Mouse (Mus musculus) thymus, postnatal 10 days (tissue): ENCODE data around the gene Tssk3.
"Not testable (repeated sequence)": the region's sequence is repeated elsewhere in the genome, so short reads cannot be mapped to it uniquely, and the experiment has no call there.

Source experiments
- DNase-seq, 2 experiments: peaks; one replicate each; pipeline ENCODE4 v3.0.0; 2021; ENCODE audit warnings: low spot score in 2 of 2

Gene Tssk3

DNA sequence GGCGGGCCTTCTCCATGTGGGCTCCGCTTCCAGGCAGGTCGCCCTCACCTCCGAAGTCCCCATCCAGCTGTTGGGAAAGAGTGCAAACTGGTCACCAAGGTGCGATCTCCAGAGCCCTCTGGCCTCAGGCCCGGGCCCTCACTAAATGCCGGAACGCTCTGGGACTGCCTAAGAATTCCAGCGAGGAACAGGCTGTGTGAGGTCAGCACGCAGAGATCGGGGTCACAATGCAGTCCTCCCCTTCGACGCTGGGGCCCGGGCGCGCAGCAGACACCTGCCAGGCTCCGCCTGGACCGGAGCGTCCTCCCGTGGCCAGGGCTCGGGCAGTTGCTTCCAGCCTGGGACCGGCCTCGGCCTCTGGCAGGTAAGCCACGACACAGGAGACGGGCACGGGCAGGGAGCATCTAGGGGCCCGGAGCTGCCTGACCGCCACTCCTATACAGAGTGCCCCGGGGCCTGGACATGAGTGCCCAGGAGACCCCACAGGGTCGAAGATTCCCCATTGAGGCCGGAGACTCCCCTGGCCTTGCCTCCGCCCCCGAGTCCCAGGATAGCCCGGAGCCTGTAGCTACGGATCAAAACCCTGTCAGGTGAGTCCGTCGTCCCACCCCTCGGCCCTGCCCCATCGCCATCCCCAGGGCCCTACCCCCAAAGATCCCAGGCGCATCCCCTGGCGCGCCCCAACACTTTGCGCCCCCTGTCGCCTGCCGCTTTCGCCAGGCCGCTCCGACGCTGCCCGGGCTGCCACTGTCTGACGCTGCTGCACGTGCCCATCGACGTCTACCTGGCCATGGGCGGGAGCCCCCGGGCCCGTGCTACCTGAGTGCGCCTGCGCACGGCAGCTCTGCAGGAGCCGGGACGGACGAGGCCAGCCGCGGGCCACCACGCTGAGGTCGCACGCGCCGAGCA, at the start of gene Tssk3, which contains the start of gene Fam229a:
Gene Tssk3, minus strand, starts transcription at position 51 of the 909 bp plus-strand sequence.
Gene Fam229a, plus strand, starts transcription at position 219 of the 909 bp plus-strand sequence.
- peak in 1 of 2 experiments; percentile 27 for DNase-seq

DNA sequence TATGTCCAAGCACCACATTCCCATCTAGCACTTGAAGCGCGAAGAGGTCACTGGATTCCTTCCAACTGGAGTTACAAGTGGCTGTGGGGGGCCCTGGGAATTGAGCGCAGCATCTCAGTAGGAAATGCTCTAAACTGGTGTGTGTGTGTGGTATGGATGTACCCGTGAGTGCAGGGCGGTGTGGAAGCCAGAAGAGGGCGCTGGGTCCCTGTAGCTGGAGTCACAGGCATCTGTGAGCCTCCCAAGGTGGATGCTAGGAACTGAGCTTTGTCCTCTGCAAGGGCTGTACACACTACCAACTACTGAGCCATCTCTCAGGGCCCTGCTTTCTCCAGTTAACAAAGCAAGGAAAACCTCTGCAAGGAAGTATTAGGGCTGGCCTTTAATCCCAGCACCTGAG, 49.2 kb upstream of the Tssk3 start:
- DNase-seq = peak; percentile 40 to 58

DNA sequence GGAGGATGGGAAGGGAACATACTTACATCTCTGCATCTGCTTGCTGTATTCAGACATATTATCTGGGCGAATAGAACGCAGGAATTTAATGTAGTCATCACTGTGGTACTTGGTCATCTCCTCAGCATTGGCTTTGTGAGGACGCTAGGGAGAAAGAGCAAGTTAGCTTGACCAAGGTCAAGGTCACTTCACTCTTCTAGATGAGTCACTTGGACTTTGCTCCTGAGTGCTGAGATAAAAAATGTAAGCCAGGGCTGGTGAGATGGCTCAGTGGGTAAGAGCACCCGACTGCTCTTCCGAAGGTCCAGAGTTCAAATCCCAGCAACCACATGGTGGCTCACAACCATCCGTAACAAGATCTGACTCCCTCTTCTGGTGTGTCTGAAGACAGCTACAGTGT, 38.1 kb upstream of the Tssk3 start:
- not testable (repeated sequence) for DNase-seq

DNA sequence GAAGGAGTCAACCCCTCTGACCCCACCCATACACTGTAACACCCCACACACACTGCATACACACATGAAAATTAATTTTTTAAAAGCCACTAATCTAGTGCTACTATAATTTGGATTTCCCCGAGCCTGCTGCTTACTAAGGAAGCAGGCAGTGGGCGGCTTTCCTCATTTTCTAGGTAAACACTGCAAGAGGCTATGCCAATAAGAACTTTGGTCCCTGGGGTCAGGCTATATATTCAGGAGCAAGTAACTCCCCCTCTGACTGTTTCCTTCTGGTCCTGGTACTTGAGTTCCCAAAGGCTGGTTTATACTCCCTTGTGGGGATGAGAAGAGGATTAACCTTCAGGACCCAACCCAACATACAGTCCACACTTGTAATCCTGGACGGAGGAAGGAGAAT, 35.1 kb upstream of the Tssk3 start:
- DNase-seq = no peak

DNA sequence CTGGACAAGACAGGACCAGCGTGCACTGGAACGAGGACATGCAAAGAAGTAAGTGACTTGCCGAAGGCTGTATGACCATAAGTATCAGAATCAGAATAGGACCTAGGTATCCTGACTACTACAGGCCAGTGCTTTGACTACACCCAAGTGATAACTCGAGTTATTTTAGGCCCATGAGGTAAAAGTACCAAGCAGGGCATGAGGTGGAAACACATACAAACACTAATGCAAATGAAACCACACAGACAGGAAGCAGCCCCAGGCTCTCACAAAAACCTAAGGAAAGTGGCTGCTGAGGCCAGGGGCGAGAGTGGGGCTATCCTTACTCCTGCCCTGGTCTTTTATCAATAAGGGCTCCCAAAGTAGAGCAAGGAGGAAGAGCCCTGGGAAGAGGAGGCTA, 34.5 kb upstream of the Tssk3 start:
- DNase-seq = no peak

DNA sequence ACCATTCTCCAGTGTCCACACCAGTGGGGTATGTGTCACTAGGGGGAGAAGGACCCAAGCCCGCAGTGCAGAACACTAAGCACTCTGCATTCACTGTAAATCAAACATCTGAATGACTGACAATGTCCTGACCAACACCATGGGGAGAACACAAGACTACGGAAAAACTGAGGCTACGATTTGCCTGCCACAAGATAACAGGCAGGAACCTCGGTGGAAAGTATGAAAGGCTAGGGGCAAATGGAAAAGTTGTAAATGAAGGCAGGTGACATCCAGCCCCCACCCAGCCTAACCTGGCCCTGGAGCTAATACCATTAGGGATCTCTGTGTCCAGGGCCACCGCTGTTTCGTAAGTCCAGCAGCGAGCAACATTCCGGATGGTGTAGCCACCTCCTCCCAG, 27.7 kb upstream of the Tssk3 start:
- DNase-seq = no peak

DNA sequence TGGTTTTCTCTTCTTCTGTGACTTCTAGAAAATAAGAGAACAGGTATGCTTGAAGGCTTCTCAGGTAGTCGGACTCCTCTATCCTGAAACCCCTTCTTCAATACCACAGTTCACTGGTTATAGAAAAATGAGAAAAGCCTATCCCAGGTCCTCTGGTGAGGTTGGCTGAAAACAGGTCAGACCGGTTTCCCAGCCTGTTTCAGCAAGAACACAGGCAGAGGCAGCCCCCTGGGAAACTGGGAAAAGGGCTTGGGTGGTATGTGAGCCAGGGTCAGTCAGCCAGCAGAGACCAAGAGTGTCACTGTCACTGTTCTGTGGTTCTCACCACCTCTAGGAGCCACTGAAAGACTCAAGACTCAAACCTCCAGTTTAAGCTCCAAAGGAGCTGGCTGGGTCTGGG, 26.1 kb upstream of the Tssk3 start:
- no peak for DNase-seq

DNA sequence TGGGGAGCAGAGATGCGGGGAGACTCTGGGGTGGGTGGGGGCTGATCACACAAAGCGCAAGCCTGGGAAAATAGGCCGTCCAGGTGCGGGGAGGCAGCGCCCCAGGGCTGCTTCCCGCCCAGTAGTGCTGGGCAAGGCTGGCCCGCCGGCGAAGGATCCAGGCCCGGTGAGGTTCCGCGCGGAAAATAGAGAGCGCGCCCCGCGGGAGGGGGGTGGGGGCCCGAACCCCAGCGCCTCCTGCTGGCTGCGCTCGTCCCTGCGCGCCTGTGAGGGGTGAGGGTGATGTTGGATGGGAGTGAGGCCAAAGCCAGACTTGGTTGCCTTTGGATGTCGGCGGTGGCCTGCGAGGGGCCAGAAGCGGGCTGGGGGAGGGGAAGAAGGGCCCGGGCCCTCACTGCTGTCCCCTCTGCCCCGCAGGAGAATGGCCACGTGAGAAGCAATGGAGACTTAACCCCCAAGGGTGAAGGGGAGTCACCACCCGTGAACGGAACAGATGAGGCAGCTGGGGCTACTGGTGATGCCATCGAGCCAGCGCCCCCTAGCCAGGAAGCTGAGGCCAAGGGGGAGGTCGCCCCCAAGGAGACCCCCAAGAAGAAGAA, 23.6 kb upstream of the Tssk3 start:
- peak; percentile 59 to 84 for DNase-seq

DNA sequence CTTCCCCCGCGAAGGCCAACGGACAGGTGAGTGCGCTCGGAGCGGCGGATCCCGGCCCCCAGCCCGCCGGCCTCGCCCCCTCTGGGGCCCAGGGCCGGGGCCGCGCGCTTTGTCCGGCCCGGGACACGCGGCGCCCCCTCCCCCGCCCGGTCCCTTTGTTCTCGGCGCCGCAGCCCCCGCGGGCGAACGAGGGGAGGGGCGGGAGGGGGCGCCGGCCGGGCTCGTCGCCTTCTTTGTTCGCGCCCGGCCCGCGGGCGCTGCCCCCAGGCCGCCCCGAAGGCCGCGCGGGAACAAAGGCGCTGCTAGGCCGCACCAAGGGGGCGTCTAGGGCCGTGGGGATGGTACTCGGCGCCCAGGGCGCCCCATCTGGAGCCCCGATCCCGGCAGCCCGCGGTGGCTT, 23.1 kb upstream of the Tssk3 start:
- no peak for DNase-seq

DNA sequence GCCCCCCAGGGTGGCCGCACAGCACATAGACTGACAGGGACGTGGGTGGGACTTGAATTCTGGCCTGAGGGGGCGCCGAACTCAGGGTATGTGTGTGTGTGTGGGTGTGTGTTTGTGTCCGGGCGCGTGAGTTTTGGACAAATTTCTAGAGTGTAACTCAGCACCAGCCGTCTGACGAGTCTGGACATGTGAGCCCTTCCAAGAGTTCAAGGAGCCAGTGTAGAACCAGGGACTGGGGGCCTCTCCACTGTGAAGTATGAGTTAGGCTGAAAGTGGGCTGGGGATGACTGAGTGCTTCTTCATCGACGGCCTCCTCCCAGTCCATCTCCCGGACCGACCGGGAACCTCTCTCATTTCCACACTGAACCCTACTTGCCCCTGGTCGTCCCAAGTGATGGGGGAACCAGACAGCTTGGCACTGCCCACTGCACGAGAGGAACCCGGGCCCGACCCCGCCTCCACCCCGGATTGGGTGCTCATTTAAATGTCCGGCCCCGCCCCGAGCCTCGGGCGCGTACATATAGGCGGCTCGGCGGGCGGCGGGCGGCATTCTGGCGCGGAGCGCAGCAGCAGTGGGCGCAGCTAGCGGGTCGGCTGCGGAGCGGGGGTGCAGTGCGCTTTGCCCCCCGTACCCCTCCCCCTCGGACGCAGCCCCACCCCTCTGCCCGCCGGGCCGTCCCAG, 22.4 kb upstream of the Tssk3 start, which contains the start of gene Marcksl1:
Gene Marcksl1, plus strand, starts transcription at position 496 of the 682 bp plus-strand sequence.
- peak; percentile 91 to 95 for DNase-seq

DNA sequence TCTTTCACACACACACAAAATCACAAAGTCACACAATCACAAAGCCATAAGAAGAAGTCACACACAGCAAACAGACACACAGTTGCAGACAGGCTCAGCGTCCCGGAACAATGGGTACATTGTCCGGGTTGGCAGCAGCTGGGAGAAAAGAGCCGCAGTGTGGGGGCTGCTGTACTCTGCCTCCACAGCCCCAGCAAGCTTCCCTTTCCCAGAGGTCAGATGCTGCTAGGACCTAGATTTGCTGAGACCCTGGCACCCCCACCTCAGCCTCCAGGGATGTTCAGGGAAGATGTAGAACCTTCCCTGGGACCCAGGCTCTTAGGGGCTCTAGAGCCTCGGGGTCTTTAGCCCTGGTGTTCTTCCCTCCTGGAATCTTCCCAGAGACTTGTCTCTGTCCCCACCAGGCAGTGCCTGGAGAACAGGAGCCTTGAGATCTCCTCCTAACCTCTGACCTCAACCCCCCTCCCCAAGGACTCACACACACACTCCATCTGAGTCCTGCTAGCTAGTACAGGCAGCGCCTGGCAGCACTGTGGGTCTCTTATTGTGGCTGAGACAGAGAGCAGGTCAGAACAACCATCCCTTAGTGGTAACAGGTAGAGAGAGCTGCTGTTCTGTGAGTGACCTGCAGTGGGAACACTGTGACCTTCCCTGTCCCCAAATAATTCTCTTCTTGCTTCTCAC, 20.7 kb upstream of the Tssk3 start:
- DNase-seq = no peak

DNA sequence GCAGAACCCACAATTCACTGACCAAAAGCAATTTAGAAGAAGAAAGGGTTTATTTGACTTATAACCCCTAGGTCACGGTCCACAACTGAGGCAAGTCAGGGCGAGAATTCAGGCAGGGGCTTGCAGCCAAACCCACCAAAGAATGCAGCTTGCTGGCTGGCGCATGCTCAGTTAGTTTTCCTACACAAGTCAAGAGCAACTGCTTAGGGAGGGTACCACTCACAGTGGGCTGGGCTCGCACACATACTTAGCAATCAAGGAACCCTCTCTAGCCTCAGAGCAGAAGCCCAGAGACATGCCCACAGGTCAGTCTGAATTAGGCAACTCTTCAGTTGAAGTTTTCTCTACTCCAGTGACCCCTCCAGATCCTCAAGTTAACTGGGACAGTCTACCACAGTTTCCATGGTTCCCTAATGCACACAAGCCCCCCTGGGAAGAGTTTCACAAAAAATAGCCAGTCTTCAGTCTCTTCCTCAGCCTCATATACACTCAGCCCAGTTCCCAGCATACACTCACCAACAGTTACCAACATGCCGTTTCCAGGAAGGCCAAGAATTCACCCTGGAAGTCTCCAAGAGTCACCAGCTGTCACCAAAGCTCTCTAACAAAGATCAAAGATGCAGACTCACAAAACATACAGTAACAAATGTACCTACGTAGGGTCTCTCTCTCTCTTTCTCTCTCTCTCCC, 20.0 kb upstream of the Tssk3 start:
- DNase-seq = no peak

DNA sequence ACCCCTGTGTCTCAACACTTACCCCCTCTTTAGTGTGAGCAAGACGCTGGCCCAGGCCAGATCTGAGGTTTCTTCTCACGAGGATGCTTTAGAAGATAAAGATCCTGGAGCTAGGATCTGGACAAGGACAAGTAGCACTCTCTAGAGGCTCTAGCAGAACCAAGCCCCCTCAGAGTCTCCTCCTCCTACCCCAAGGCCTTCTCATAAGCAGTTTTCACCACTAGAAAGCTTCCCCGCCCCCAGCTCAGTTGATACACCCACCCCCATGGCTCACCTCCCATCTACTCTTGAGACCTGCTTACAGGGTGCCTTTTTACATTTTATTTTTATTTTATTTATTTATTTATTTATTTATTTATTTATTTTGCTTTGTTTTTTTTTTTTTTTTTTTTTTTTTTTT, 18.8 kb upstream of the Tssk3 start:
- no peak for DNase-seq

DNA sequence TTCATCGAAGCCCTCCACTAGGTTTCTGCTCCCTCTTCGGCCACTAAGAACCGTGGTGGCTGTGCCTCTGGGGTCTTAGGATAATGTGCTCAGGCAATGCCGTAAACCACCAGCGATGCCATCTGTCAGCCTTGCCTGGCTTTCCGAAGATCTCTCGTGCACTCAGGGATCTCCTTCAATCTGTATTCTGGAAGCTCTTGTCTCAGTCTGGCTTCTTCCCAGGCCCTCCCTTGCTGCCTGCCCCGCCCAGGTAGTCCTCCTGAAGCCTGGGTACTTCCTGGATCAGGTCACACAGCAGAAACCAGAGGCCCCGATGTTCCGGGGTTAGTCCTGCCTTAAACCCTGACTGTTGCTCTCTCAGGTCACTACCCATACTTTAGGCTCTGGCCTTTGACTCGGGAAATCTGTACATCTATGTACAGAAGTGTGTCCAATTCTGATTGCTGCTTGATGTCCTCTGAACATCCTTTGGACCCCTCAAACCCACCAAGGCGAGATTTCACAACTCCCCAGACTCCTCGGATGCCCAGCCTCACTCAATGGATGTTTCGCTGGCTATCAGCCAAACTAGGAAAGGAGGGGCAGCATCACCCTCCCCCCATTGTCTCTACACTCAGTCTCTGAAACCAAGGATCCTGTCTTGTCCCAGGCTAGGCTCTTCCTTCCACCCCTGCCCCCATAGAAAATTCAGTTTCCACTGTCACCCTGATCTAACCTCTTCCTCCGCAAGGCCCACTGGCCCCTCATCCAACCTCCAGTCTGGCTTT, 18.2 kb upstream of the Tssk3 start:
- no peak for DNase-seq

DNA sequence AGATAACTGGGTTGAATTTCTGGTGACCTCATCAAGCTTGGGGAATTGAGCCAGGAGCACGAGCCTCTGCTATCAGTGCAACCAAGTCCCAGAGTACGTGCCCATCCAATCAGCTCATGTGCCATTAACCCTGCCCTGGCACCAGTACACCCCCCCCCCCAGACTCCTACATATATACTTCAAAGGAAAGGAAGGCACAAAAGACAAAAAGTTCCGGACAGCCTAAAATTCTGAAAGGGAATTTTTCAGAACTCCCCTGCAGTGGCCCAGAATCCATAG, 17.4 kb upstream of the Tssk3 start:
- no peak for DNase-seq

DNA sequence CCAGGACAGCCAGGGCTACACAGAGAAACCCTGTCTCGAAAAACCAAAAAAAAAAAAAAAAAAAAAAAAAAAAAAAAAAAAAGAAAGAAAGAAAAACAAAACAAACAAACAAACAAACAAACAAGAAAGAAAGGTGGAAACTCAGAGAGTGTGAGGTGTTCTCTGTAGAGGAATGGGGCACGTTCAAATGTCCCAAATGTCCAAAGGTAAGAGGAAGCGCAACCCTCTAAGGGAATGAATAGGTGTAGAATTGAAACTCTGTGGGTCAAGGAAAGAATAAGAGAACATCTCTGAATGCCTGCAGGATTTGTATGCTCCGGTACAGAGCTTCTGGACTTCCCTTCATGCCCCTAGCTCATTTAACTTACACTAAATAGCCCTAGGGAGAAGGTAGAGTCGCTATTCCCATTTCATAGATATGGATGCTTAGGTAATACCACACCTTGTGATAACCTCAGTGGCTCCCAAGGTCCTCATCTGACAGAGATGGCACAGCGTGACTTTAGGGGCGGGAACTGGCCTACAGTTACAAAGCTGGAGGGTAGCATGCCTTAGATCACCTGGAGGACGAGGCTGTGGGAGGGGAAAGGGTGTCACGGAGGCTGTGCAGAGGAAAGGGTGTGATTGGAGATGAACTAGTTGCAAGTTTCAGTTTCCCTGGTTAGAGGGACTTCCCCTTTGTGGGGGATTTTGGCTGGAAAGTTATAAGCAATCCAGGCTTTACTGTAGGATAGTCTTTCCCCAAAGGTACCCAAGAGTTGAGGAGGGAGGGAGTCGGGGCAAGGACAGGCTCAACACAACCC, 16.8 kb upstream of the Tssk3 start:
- DNase-seq = no peak

DNA sequence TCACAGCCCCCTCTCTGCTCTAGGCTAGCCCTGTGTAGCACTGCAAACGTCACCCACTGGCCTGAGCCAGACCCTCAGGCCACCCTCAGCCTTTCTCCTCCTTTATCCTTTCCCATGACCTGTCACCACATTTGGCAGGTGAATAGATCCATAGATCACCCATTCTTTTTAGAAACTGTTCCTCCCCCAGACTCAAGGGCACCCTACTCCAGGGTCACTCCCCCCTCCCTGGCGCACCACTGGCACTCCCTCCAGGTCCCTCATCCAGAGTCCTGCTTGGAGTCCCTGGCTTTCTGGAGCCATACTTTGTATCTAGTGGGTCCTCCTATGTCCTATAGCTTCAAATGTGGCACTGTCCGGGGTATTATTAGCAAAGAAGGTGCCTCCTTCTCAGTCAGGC, 14.7 kb upstream of the Tssk3 start:
- DNase-seq = no peak

DNA sequence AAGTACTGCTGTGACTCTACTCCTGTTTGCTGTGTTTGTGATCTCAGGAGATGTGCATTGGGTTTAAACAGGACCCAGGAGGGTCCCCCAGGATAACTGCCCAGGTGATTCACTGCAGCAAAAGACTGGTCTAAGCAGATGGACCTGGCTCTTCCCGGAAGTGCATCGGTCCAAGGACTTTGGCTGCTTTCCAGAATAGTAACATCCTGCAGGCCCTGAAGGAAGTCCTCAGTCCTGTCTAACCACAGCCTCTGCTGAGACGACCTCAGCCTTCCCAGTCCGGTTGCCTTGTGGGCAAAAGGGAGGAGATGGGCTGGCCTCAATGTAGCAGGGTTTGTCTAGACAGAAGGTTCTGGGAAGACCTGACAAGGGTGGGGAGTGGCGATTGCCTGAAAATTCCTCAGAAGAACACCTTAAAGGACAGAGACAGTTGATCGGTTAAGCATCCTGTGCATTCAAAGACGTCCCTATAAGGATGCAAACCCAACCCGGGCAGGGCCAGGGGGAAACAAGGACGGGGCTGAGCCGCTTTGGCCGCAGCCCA, 12.2 kb upstream of the Tssk3 start:
- no peak for DNase-seq

DNA sequence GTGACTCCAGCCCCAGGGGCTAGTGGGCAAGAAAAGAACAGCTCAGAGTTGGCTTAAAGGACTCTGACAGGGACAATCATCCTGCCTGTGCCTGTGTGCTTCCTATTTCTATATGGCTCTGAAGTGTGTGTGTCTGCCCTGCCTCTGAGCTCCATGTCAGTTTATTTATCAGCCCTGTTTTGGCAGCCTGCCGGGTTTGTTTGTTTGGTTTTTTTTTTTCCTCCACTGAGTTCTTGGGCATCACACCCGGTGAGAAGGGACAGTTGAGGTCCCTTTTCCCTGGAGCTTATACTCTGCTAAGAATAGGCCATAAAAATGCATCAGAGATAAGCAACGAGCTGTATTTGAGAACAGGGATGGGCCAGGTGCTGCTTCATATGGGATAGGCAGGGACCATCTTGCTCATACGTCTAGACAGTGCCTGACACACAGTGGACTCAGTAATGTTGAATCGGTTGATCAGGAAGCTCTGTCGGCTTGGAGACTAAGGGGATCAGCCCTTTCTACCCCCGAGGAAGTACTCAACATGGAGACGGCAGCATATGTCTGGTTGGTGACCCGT, 11.6 kb upstream of the Tssk3 start:
- no peak for DNase-seq
